Mouse (Mus musculus): ENCODE measurements around the gene Cpd. TPM values are rescaled to one million over a fixed set of nuclear protein-coding genes. Genes with fewer than 3 reads are reported as not detected.

Gene Cpd
- polyA plus RNA-seq, 1 experiment from 2014 or later: 8.9 TPM

- Histone ChIP-seq H3K9me3 (replicated peaks) (no peaks in the 10 kb centered on the region), H3K4me1 (replicated peaks) (peaks cover 25% of the 10 kb centered on the region), H3K27ac (0 out of 2 replicates have a peak overlapping the region, but pooled peaks have one; percentile 5), H3K36me3 (no peaks in the 10 kb centered on the region), H3K4me2 (peak overlapping the region; percentile 92), H3K27me3 (no peaks in the 10 kb centered on the region), H3K9ac (no peak overlapping the region), H3K4me3 (peak overlapping the region; percentile 92)
- WGBS: 28% methylated on average over 8 of the region's 8 CpGs
- ATAC-seq (replicated peaks; ENCODE audit: insufficient number of reproducible peaks, insufficient read depth, low FRiP score, low read depth): no peak
Measured at GRCm38 (mm10) chr11:76847354-76847753, 536 bp upstream of the Cpd start.

- Histone ChIP-seq H3K4me1 (replicated peaks) (peaks cover 26% of the 10 kb centered on the region), H3K36me3 (no peaks in the 10 kb centered on the region), H3K9ac (peak overlapping the region; percentile 92), H3K4me2 (peak overlapping the region; percentile 92), H3K9me3 (replicated peaks) (no peaks in the 10 kb centered on the region), H3K27ac (peak overlapping the region; percentile 91), H3K4me3 (peak overlapping the region; percentile 92), H3K27me3 (no peaks in the 10 kb centered on the region)
- WGBS: under 1% methylated on average over 88 of the region's 90 CpGs
- ATAC-seq (replicated peaks; ENCODE audit: insufficient number of reproducible peaks, insufficient read depth, low FRiP score, low read depth): peak; percentile 75
Measured at GRCm38 (mm10) chr11:76846011-76846877, 574 bp downstream of the Cpd start.

GRCm38 (mm10) chr11:76845275-76845980 lies 1.4 kb downstream of the Cpd start:
- 14% methylated on average over 15 of the region's 15 CpGs for WGBS
- Histone ChIP-seq H3K36me3 (no peaks in the 10 kb centered on the region), H3K9ac (peak overlapping the region; percentile 92), H3K4me3 (peak overlapping the region; percentile 92), H3K27ac (no peak overlapping the region), H3K4me1 (replicated peaks) (peaks cover 26% of the 10 kb centered on the region), H3K4me2 (peak overlapping the region; percentile 92), H3K27me3 (no peaks in the 10 kb centered on the region), H3K9me3 (replicated peaks) (no peaks in the 10 kb centered on the region)
- ATAC-seq (replicated peaks; ENCODE audit: insufficient number of reproducible peaks, insufficient read depth, low FRiP score, low read depth): no peak

- Histone ChIP-seq H3K4me1 (replicated peaks) (peaks cover 19% of the 10 kb centered on the region), H3K27me3 (no peaks in the 10 kb centered on the region), H3K27ac (no peak overlapping the region), H3K4me3 (no peak overlapping the region), H3K9me3 (replicated peaks) (no peaks in the 10 kb centered on the region), H3K4me2 (no peak overlapping the region), H3K36me3 (0 out of 2 replicates have a peak, but pooled peaks cover 5% of the 10 kb centered on the region), H3K9ac (no peak overlapping the region)
- ATAC-seq (replicated peaks; ENCODE audit: insufficient number of reproducible peaks, insufficient read depth, low FRiP score, low read depth): no peak
- 48% methylated on average over 4 of the region's 4 CpGs for WGBS
Measured at GRCm38 (mm10) chr11:76838573-76838972, 8.2 kb downstream of the Cpd start.

- peak; percentile 47; the same call in 1 of the 2 replicates for ATAC-seq (replicated peaks; ENCODE audit: insufficient number of reproducible peaks, insufficient read depth, low FRiP score, low read depth)
- no peaks in the 10 kb centered on the region for H3K27me3 ChIP-seq
- 58% methylated on average over 6 of the region's 6 CpGs for WGBS
- no peak overlapping the region for H3K4me2 ChIP-seq
- H3K27ac ChIP-seq: peak overlapping the region; percentile 73
- H3K9ac ChIP-seq: no peak overlapping the region
- peaks cover 14% of the 10 kb centered on the region for H3K4me1 ChIP-seq (replicated peaks)
- no peaks in the 10 kb centered on the region for H3K9me3 ChIP-seq (replicated peaks)
- no peak overlapping the region for H3K4me3 ChIP-seq
- 0 out of 2 replicates have a peak, but pooled peaks cover 5% of the 10 kb centered on the region for H3K36me3 ChIP-seq
Measured at GRCm38 (mm10) chr11:76836317-76836716, 10.5 kb downstream of the Cpd start.

- Histone ChIP-seq H3K36me3 (0 out of 2 replicates have a peak, but pooled peaks cover 5% of the 10 kb centered on the region), H3K27ac (peak overlapping the region; percentile 73), H3K9ac (no peak overlapping the region; the same call in 1 of the 2 replicates), H3K9me3 (replicated peaks) (no peaks in the 10 kb centered on the region), H3K27me3 (no peaks in the 10 kb centered on the region), H3K4me2 (no peak overlapping the region), H3K4me1 (replicated peaks) (peaks cover 14% of the 10 kb centered on the region), H3K4me3 (no peak overlapping the region)
- WGBS: 49% methylated on average over 5 of the region's 5 CpGs
- no peak for ATAC-seq (replicated peaks; ENCODE audit: insufficient number of reproducible peaks, insufficient read depth, low FRiP score, low read depth)
Measured at GRCm38 (mm10) chr11:76835868-76836267, 10.9 kb downstream of the Cpd start.

- Histone ChIP-seq H3K36me3 (no peaks in the 10 kb centered on the region), H3K9me3 (replicated peaks) (no peaks in the 10 kb centered on the region), H3K4me2 (no peak overlapping the region), H3K9ac (no peak overlapping the region), H3K4me3 (no peak overlapping the region), H3K27me3 (no peaks in the 10 kb centered on the region), H3K4me1 (replicated peaks) (peaks cover 14% of the 10 kb centered on the region), H3K27ac (no peak overlapping the region)
- 57% methylated on average over 1 of the region's 1 CpGs for WGBS
- ATAC-seq (replicated peaks; ENCODE audit: insufficient number of reproducible peaks, insufficient read depth, low FRiP score, low read depth): no peak
Measured at GRCm38 (mm10) chr11:76834665-76835064, 12.2 kb downstream of the Cpd start.

GRCm38 (mm10) chr11:76824885-76825265 lies 21.9 kb downstream of the Cpd start:
- no peaks in the 10 kb centered on the region for H3K36me3 ChIP-seq
- no peaks in the 10 kb centered on the region for H3K27me3 ChIP-seq
- no peak for ATAC-seq (replicated peaks; ENCODE audit: insufficient number of reproducible peaks, insufficient read depth, low FRiP score, low read depth)
- peaks cover 10% of the 10 kb centered on the region for H3K4me1 ChIP-seq (replicated peaks)
- H3K9ac ChIP-seq: no peak overlapping the region
- WGBS: 83% methylated on average over 9 of the region's 9 CpGs
- no peak overlapping the region for H3K4me2 ChIP-seq
- no peaks in the 10 kb centered on the region for H3K9me3 ChIP-seq (replicated peaks)
- no peak overlapping the region for H3K4me3 ChIP-seq
- H3K27ac ChIP-seq: no peak overlapping the region

GRCm38 (mm10) chr11:76824238-76824884 lies 22.5 kb downstream of the Cpd start:
- Histone ChIP-seq H3K9ac (no peak overlapping the region), H3K4me2 (no peak overlapping the region), H3K27ac (no peak overlapping the region), H3K36me3 (no peaks in the 10 kb centered on the region), H3K27me3 (no peaks in the 10 kb centered on the region), H3K4me1 (replicated peaks) (peaks cover 10% of the 10 kb centered on the region), H3K4me3 (no peak overlapping the region), H3K9me3 (replicated peaks) (no peaks in the 10 kb centered on the region)
- 83% methylated on average over 7 of the region's 7 CpGs for WGBS
- ATAC-seq (replicated peaks; ENCODE audit: insufficient number of reproducible peaks, insufficient read depth, low FRiP score, low read depth): no peak

- WGBS: 64% methylated on average over 3 of the region's 3 CpGs
- H3K4me2 ChIP-seq: no peak overlapping the region
- no peak overlapping the region for H3K9ac ChIP-seq
- H3K9me3 ChIP-seq (replicated peaks): no peaks in the 10 kb centered on the region
- H3K4me1 ChIP-seq (replicated peaks): peaks cover 10% of the 10 kb centered on the region
- ATAC-seq (replicated peaks; ENCODE audit: insufficient number of reproducible peaks, insufficient read depth, low FRiP score, low read depth): no peak
- H3K27me3 ChIP-seq: no peaks in the 10 kb centered on the region
- no peak overlapping the region for H3K4me3 ChIP-seq
- no peak overlapping the region for H3K27ac ChIP-seq
- H3K36me3 ChIP-seq: no peaks in the 10 kb centered on the region
Measured at GRCm38 (mm10) chr11:76823641-76824040, 23.2 kb downstream of the Cpd start.

GRCm38 (mm10) chr11:76821353-76821752 lies 25.5 kb downstream of the Cpd start:
- H3K36me3 ChIP-seq: no peaks in the 10 kb centered on the region
- H3K4me2 ChIP-seq: no peak overlapping the region
- 40% methylated on average over 3 of the region's 3 CpGs for WGBS
- peaks cover 9% of the 10 kb centered on the region for H3K4me1 ChIP-seq (replicated peaks)
- H3K27ac ChIP-seq: no peak overlapping the region
- no peak overlapping the region for H3K4me3 ChIP-seq
- no peaks in the 10 kb centered on the region for H3K27me3 ChIP-seq
- H3K9me3 ChIP-seq (replicated peaks): no peaks in the 10 kb centered on the region
- H3K9ac ChIP-seq: no peak overlapping the region
- ATAC-seq (replicated peaks; ENCODE audit: insufficient number of reproducible peaks, insufficient read depth, low FRiP score, low read depth): no peak
